Mouse (Mus musculus) heart, postnatal 14 days (tissue): Measurements from ENCODE around the gene Pkp1. TPM values are rescaled to one million over a fixed set of nuclear protein-coding genes. Genes with fewer than 3 reads are reported as not detected.

ENCODE experiments used
- DNase-seq, 2 experiments: peaks; one replicate each; pipeline ENCODE4 v3.0.0; 2021 to 2022
- intact Hi-C: fragments of 180-260 bp; cut with DNase I; formaldehyde crosslinking; loops from one replicate; pipeline ENCODE4 v1.15.1; 2025
- total RNA-seq, 2 experiments: library from RNA; stranded (reverse); gene quantifications; 2 replicates each; pipeline ENCODE4 v1.2.3; 2021

Gene Pkp1
- total RNA-seq, 2 experiments from 2014 or later = 0.51 TPM; not detected in 1

DNA sequence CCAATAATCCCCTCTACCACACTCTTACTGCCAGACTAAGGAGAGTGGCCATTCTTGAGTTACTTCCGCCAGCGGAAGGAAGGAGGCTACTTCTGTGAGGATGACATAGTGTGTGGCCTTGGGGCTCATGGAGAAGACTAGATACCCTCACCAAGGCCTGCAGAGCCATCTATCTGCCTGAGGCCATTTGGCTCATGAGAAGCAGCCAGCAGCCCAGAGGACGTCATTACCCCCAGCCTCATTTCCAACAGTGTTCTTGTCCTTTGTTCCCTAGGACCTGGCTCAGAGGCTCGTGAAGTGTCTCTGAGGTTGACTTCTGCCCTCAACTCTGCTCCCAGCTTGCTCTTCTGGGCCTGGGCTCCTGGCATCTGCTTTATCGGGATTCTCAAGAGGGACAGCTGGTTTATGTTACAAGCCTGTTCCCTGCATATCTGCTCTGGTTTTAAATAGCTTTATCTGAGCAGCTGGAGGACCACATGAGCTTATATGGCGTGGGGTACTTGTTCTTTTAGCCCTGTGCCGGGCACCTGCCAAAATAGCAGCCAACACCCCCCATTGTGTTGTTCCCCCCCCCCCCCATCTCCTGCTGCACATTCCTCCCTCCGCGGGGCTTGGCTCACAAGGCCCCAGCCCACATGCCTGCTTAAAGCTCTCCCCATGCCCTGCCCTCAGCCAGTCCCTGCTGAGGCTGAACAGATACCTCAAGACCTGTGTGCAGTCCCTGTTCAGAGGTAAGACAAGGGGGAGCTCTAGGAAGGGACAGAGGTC, 83.1 kb downstream of the Pkp1 start, which contains the start of gene Tnnt2:
Gene Tnnt2 (plus strand): TSS at position 639 of the 768 bp plus-strand sequence.
- intact Hi-C loops = no loop called here

GRCm38 (mm10) chr1:135834983-135835382, 84.0 kb downstream of the Pkp1 start:
- no peak for DNase-seq
- intact Hi-C loops = no loop called here

More for the DNA sequence above, 83.1 kb downstream of the Pkp1 start, which contains the start of gene Tnnt2:
- peak; percentile 62 to 69 for DNase-seq

- DNase-seq = no peak
- intact Hi-C loops = no loop called here
Measured at GRCm38 (mm10) chr1:135834206-135834859, 84.7 kb downstream of the Pkp1 start.

DNA sequence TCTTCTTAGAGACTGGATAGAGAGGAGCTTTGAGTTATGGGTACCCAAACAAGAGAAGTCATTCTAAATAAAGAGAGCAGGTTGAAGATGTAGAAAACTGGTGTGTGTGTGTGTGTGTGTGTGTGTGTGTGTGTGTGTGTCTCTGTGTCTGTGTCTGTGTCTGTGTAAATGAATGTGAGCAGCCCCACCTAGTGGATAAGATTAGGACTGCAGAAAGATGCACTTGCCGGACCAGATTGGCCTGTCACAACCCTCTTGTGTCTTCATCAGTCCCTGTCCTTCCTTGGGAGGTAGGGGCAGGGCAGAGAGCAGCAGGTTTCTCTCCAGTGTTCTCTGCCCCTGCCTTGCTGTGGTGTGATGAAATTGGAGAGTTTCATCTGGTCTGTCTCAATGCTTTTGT, 90.1 kb downstream of the Pkp1 start:
- no peak for DNase-seq
- intact Hi-C loops = no loop called here

DNA sequence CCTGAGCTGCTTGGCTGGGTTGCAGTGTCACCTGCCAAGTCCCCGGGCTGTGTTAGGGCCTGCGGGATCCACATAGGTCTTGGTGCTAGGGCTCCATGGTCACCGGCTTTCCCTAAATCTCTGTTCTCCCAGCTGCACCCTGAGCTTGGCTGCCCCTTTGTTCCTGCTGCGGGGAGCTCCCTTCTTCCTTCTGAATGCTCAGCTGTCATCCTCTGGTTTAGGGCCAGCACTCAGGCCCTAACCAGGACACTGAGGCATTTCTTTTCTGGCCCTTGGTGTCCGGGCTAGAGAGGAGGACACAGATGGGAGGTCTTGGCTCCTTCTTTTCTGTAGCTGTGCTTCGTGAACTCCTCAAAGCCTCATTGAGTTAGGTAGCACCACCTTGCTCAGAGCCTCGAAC, 97.2 kb downstream of the Pkp1 start:
- no peak for DNase-seq
- intact Hi-C loops = no loop called here

Other genes with a start within 250 kb of the Pkp1 start
- gene Csrp1, start 199.1 kb downstream of the Pkp1 start, total RNA-seq = 10 to 100 TPM; 60.3 to 66.0 TPM
- 10 to 100 TPM; 17.2 to 18.4 TPM for gene Phlda3, start 153.1 kb downstream of the Pkp1 start, total RNA-seq
- gene Tnni1, start 139.8 kb downstream of the Pkp1 start, total RNA-seq = 10 to 100 TPM; 18.6 to 29.4 TPM
- gene Lad1, start 100.6 kb downstream of the Pkp1 start, total RNA-seq = 1 to 10 TPM; 4.9 to 6.0 TPM
- 1,000 to 10,000 TPM; 7,950 to 8,027 TPM for gene Tnnt2, start 82.9 kb downstream of the Pkp1 start, total RNA-seq
- under 1 TPM in 1 of 2 experiments, not detected in 1; 0.05 TPM for gene Igfn1, start 87.1 kb upstream of the Pkp1 start, total RNA-seq
- 10 to 100 TPM; 16.1 to 20.0 TPM for gene Tmem9, start 88.9 kb upstream of the Pkp1 start, total RNA-seq
- gene Ascl5, start 131.6 kb upstream of the Pkp1 start, total RNA-seq = not detected
- 1 to 10 TPM; 1.6 to 1.7 TPM for gene Cacna1s, start 133.5 kb upstream of the Pkp1 start, total RNA-seq
- 1 to 10 TPM; 1.2 to 4.3 TPM for gene Kif21b, start 212.2 kb upstream of the Pkp1 start, total RNA-seq